Mouse (Mus musculus) MEL (cell line): ENCODE data around the gene Smcp. TPM values are rescaled to one million over a fixed set of nuclear protein-coding genes. Genes with fewer than 3 reads are reported as not detected.

Experiments
- DNase-seq: peaks from one replicate; pipeline ENCODE4 v3.0.0; 2011; ENCODE audit warnings: low read depth, low spot score
- H3K27ac ChIP-seq: 2 replicates; pipeline ENCODE4 v1.5.1; 2012; ENCODE audit warnings: low read depth, mild to moderate bottlenecking, control low read depth, low read length, moderate library complexity; ENCODE audit not compliant: control insufficient read depth
- H3K27me3 ChIP-seq, 2 experiments: fragments of 150-350 bp in 1 of 2; sonication (generic) in 1 of 2; 2 replicates each; pipeline ENCODE4 v1.6.1; 2012; ENCODE audit warnings: low read length in 2 of 2, mild to moderate bottlenecking in 2 of 2, improper control_type of control experiment in 1 of 2, moderate library complexity in 1 of 2; ENCODE audit not compliant: insufficient read depth in 2 of 2, control insufficient read depth in 1 of 2
- H3K36me3 ChIP-seq, 2 experiments: 2 replicates each; pipeline ENCODE4 v1.6.1; 2012 to 2014; ENCODE audit warnings: low read length in 2 of 2, improper control_type of control experiment in 1 of 2, inconsistent platforms in 1 of 2, mild to moderate bottlenecking in 1 of 2; ENCODE audit not compliant: insufficient read depth in 2 of 2, control insufficient read depth in 1 of 2
- H3K4me1 ChIP-seq, 2 experiments: fragments of 150-350 bp in 1 of 2; sonication (generic) in 1 of 2; 2 replicates each; pipeline ENCODE4 v1.6.1; 2012; ENCODE audit warnings: low read length in 2 of 2, improper control_type of control experiment in 1 of 2, mild to moderate bottlenecking in 1 of 2; ENCODE audit not compliant: insufficient read depth in 2 of 2, control insufficient read depth in 1 of 2
- H3K4me3 ChIP-seq, 2 experiments: fragments of 150-350 bp in 1 of 2; sonication (generic) in 1 of 2; 2 replicates each; pipeline ENCODE4 v1.5.1; 2012; ENCODE audit warnings: low read depth in 2 of 2, low read length in 2 of 2, mild to moderate bottlenecking in 2 of 2, moderate library complexity in 2 of 2, control low read depth in 1 of 2, improper control_type of control experiment in 1 of 2; ENCODE audit not compliant: control insufficient read depth in 1 of 2, insufficient read depth in 1 of 2
- H3K79me2 ChIP-seq: 2 replicates; pipeline ENCODE4 v1.6.1; 2012; ENCODE audit warnings: mild to moderate bottlenecking, low read length, moderate library complexity; ENCODE audit not compliant: control insufficient read depth, poor library complexity, insufficient read depth
- H3K9ac ChIP-seq: 2 replicates; pipeline ENCODE4 v1.6.1; 2012; ENCODE audit warnings: low read depth, mild to moderate bottlenecking, control low read depth, low read length, moderate library complexity; ENCODE audit not compliant: control insufficient read depth, poor library complexity, severe bottlenecking
- H3K9me3 ChIP-seq: fragments of 150-350 bp; sonication (generic); replicated peaks from 2 replicates; pipeline ENCODE4 v1.6.1; 2012; ENCODE audit warnings: mild to moderate bottlenecking, low read length, improper control_type of control experiment, moderate library complexity; ENCODE audit not compliant: insufficient read depth
- CHD1 ChIP-seq: IDR thresholded peaks from 2 replicates; pipeline ENCODE4 v1.6.1; 2012; ENCODE audit warnings: low read depth, mild to moderate bottlenecking, inconsistent platforms, low read length, improper control_type of control experiment
- E2F4 ChIP-seq: IDR thresholded peaks from 2 replicates; pipeline ENCODE4 v1.6.1; 2011; ENCODE audit warnings: low read depth, low read length, improper control_type of control experiment, borderline replicate concordance
- ELF1 ChIP-seq: IDR thresholded peaks from 2 replicates; pipeline ENCODE4 v1.6.1; 2014; ENCODE audit warnings: low read depth, mild to moderate bottlenecking, inconsistent platforms, low read length, improper control_type of control experiment, moderate library complexity
- EP300 ChIP-seq, 2 experiments: IDR thresholded peaks; 2 replicates each; pipeline ENCODE4 v1.6.1; 2011; ENCODE audit warnings: improper control_type of control experiment in 2 of 2, low read length in 2 of 2, low read depth in 1 of 2, mild to moderate bottlenecking in 1 of 2
- ETS1 ChIP-seq: IDR thresholded peaks from 2 replicates; pipeline ENCODE4 v1.6.1; 2012; ENCODE audit warnings: low read depth, mild to moderate bottlenecking, inconsistent platforms, low read length, improper control_type of control experiment, moderate library complexity
- GABPA ChIP-seq: IDR thresholded peaks from 2 replicates; pipeline ENCODE4 v1.6.1; 2012; ENCODE audit warnings: low read depth, mild to moderate bottlenecking, inconsistent platforms, low read length, improper control_type of control experiment, moderate library complexity
- JUND ChIP-seq: IDR thresholded peaks from 2 replicates; pipeline ENCODE4 v1.6.1; 2011; ENCODE audit warnings: low read depth, mild to moderate bottlenecking, improper control_type of control experiment, low read length
- MAFK ChIP-seq: IDR thresholded peaks from 2 replicates; pipeline ENCODE4 v1.6.1; 2011; ENCODE audit warnings: low read depth, mild to moderate bottlenecking, low read length, improper control_type of control experiment, borderline replicate concordance
- MAX ChIP-seq: IDR thresholded peaks from 2 replicates; pipeline ENCODE4 v1.6.1; 2011; ENCODE audit warnings: low read length, improper control_type of control experiment
- MAZ ChIP-seq: IDR thresholded peaks from 2 replicates; pipeline ENCODE4 v1.6.1; 2012; ENCODE audit warnings: low read depth, mild to moderate bottlenecking, inconsistent platforms, low read length, improper control_type of control experiment
- MXI1 ChIP-seq: IDR thresholded peaks from 2 replicates; pipeline ENCODE4 v1.6.1; 2011; ENCODE audit warnings: mild to moderate bottlenecking, low read depth, low read length, improper control_type of control experiment
- MYB ChIP-seq: IDR thresholded peaks from 2 replicates; pipeline ENCODE4 v1.6.1; 2011; ENCODE audit warnings: mild to moderate bottlenecking, low read depth, low read length, improper control_type of control experiment
- MYC ChIP-seq: IDR thresholded peaks from 2 replicates; pipeline ENCODE4 v1.6.1; 2011; ENCODE audit warnings: low read depth, mild to moderate bottlenecking, low read length, improper control_type of control experiment, moderate library complexity
- POLR2A ChIP-seq, 2 experiments: IDR thresholded peaks; 2 replicates each; pipeline ENCODE4 v1.6.1; 2011 to 2012; ENCODE audit warnings: low read length in 2 of 2, mild to moderate bottlenecking in 2 of 2, control low read depth in 1 of 2, improper control_type of control experiment in 1 of 2, low read depth in 1 of 2, moderate library complexity in 1 of 2; ENCODE audit not compliant: control insufficient read depth in 1 of 2, insufficient read depth in 1 of 2, poor library complexity in 1 of 2
- POLR2AphosphoS2 ChIP-seq: IDR thresholded peaks from 2 replicates; pipeline ENCODE4 v1.6.1; 2011; ENCODE audit warnings: low read length, improper control_type of control experiment
- RAD21 ChIP-seq: IDR thresholded peaks from 2 replicates; pipeline ENCODE4 v1.6.1; 2011; ENCODE audit warnings: mild to moderate bottlenecking, low read depth, low read length, improper control_type of control experiment
- TAL1 ChIP-seq: IDR thresholded peaks from 2 replicates; pipeline ENCODE4 v1.6.1; 2012; ENCODE audit warnings: mild to moderate bottlenecking, inconsistent platforms, low read length, moderate library complexity, mixed read lengths
- TBP ChIP-seq: IDR thresholded peaks from 2 replicates; pipeline ENCODE4 v1.8.0; 2011; ENCODE audit warnings: low read depth, low read length, improper control_type of control experiment
- TCF12 ChIP-seq: IDR thresholded peaks from 2 replicates; pipeline ENCODE4 v1.6.1; 2014; ENCODE audit warnings: low read depth, mild to moderate bottlenecking, inconsistent platforms, low read length, improper control_type of control experiment, moderate library complexity
- UBTF ChIP-seq: IDR thresholded peaks from 2 replicates; pipeline ENCODE4 v1.6.1; 2012; ENCODE audit warnings: low read depth, mild to moderate bottlenecking, inconsistent platforms, low read length, improper control_type of control experiment, moderate library complexity, borderline replicate concordance; ENCODE audit not compliant: insufficient read depth
- USF1 ChIP-seq: IDR thresholded peaks from 2 replicates; pipeline ENCODE4 v1.6.1; 2014; ENCODE audit warnings: low read depth, mild to moderate bottlenecking, inconsistent platforms, low read length, improper control_type of control experiment, moderate library complexity
- ZKSCAN1 ChIP-seq: IDR thresholded peaks from 2 replicates; pipeline ENCODE4 v1.6.1; 2012; ENCODE audit warnings: low read depth, mild to moderate bottlenecking, inconsistent platforms, low read length, improper control_type of control experiment, moderate library complexity
- ZNF384 ChIP-seq: IDR thresholded peaks from 2 replicates; pipeline ENCODE4 v1.6.1; 2012; ENCODE audit warnings: low read depth, mild to moderate bottlenecking, inconsistent platforms, low read length, improper control_type of control experiment
- polyA plus RNA-seq, 2 experiments: library from polyadenylated mRNA; stranded (reverse) in 1 of 2; unstranded in 1 of 2; fragments of >175 nt in 1 of 2; fragments of >200 nt in 1 of 2; gene quantifications; 2 replicates each; pipeline versions ENCODE4 v1.2.1 to v1.2.4; 2012; ENCODE audit warnings: low replicate concordance in 2 of 2, low read depth in 1 of 2; ENCODE audit not compliant: insufficient read length in 2 of 2, insufficient read depth in 1 of 2, missing spikeins in 1 of 2
- total RNA-seq: library from RNA; depleted of rRNA; stranded (reverse); fragments of 300-350 nt; gene quantifications from 2 replicates; pipeline ENCODE4 v1.2.3, GENCODE M21; 2012

The Smcp gene
- total and polyA plus RNA-seq, 3 experiments, result not detected

- H3K79me2 ChIP-seq, result no peaks in the 10 kb centered on the region
- H3K4me1 ChIP-seq, result no peaks in the 10 kb centered on the region
- no peak for DNase-seq
- TF ChIP-seq UBTF (no peak), ELF1 (no peak), MAFK (no peak)
- no peak overlapping the region for H3K4me3 ChIP-seq
- no peaks in the 10 kb centered on the region for H3K36me3 ChIP-seq
- H3K27ac ChIP-seq, result no peak overlapping the region
- H3K9me3 ChIP-seq, result no peaks in the 10 kb centered on the region
- H3K9ac ChIP-seq, result no peak overlapping the region
- H3K27me3 ChIP-seq, result no peaks in the 10 kb centered on the region
Observed at GRCm38 (mm10) chr3:92578652-92579413, 10.0 kb downstream of the Smcp start.

GRCm38 (mm10) chr3:92573449-92574041, 15.3 kb downstream of the Smcp start, which contains the start of gene Ivl:
Gene Ivl, minus strand, starts transcription at chr3:92573735.
- H3K27ac ChIP-seq, result no peak within 1 kb of the TSS
- no peak within 1 kb of the TSS for H3K9ac ChIP-seq
- DNase-seq, result no peak

GRCm38 (mm10) chr3:92572514-92573155, 16.2 kb downstream of the Smcp start:
- Histone ChIP-seq H3K27me3 (no peaks in the 10 kb centered on the region), H3K4me3 (no peak overlapping the region), H3K79me2 (no peaks in the 10 kb centered on the region), H3K9ac (no peak overlapping the region), H3K36me3 (no peaks in the 10 kb centered on the region), H3K4me1 (no peaks in the 10 kb centered on the region), H3K27ac (no peak overlapping the region), H3K9me3 (no peaks in the 10 kb centered on the region)
- TF ChIP-seq E2F4 (no peak), MXI1 (no peak), UBTF (no peak), ELF1 (no peak), ZKSCAN1 (no peak), POLR2A (IDR thresholded peaks at IDR 0.05; ENCODE audit: control insufficient read depth in 1 of 2, insufficient read depth in 1 of 2, low read depth in 1 of 2, low read length in 2 of 2, poor library complexity in 1 of 2) (no peak), MAZ (no peak), TAL1 (no peak), TCF12 (no peak), GABPA (no peak), MYC (no peak), MAX (no peak), USF1 (no peak), ETS1 (no peak), JUND (no peak)
- no peak for DNase-seq

More at GRCm38 (mm10) chr3:92573449-92574041, 15.3 kb downstream of the Smcp start, which contains the start of gene Ivl:
- TF ChIP-seq RAD21 (no peak), EP300 (IDR thresholded peaks at IDR 0.05; ENCODE audit: low read depth in 1 of 2, low read length in 2 of 2) (no peak), POLR2AphosphoS2 (no peak), TBP (no peak), MYB (no peak), ZKSCAN1 (no peak), ZNF384 (no peak), MAZ (no peak), CHD1 (no peak), TAL1 (no peak), MYC (no peak), UBTF (no peak)
- H3K4me3 ChIP-seq, result no peak within 1 kb of the TSS
- no peaks in the 10 kb centered on the region for H3K36me3 ChIP-seq
- no peaks in the 10 kb centered on the region for H3K79me2 ChIP-seq
- H3K4me1 ChIP-seq, result no peaks in the 10 kb centered on the region
- H3K9me3 ChIP-seq, result no peaks in the 10 kb centered on the region
- no peaks in the 10 kb centered on the region for H3K27me3 ChIP-seq
